Mouse (Mus musculus) small intestine, adult 2 months (tissue): ENCODE measurements around the gene Cmc1. TPM values are rescaled to one million over a fixed set of nuclear protein-coding genes. Genes with fewer than 3 reads are reported as not detected.

Experiments used
- H3K27ac ChIP-seq: fragments of 200-500 bp; 2 replicates; pipeline ENCODE4 v1.5.1; 2012; ENCODE audit warnings: low read depth, low read length, control low read depth, inconsistent platforms; ENCODE audit not compliant: insufficient read depth
- H3K27me3 ChIP-seq: fragments of 200-500 bp; 2 replicates; pipeline ENCODE4 v1.6.1; 2012; ENCODE audit warnings: mild to moderate bottlenecking, moderate library complexity, low read length, inconsistent platforms; ENCODE audit not compliant: control insufficient read depth, insufficient read depth
- H3K36me3 ChIP-seq: fragments of 200-500 bp; 2 replicates; pipeline ENCODE4 v1.6.1; 2012; ENCODE audit warnings: mild to moderate bottlenecking, low read length, control low read depth, inconsistent platforms; ENCODE audit not compliant: control insufficient read depth, insufficient read depth
- H3K4me1 ChIP-seq: fragments of 200-500 bp; 2 replicates; pipeline ENCODE4 v1.6.1; 2012; ENCODE audit warnings: low read length, inconsistent platforms, mixed read lengths; ENCODE audit not compliant: control insufficient read depth, insufficient read depth, insufficient read length
- H3K4me3 ChIP-seq: fragments of 200-500 bp; 2 replicates; pipeline ENCODE4 v1.5.1; 2012; ENCODE audit warnings: low read depth, mild to moderate bottlenecking, control low read depth, inconsistent platforms, low read length, moderate library complexity
- CTCF ChIP-seq: fragments of 200-500 bp; IDR thresholded peaks from 2 replicates; pipeline ENCODE4 v1.5.1; 2012; ENCODE audit warnings: low read depth, mild to moderate bottlenecking, control low read depth, inconsistent platforms, low read length, moderate library complexity, mixed read lengths; ENCODE audit not compliant: insufficient replicate concordance, insufficient read length; ENCODE audit errors: extremely low read depth
- POLR2A ChIP-seq: fragments of 200-500 bp; IDR thresholded peaks from 2 replicates; pipeline ENCODE4 v1.6.1; 2012; ENCODE audit warnings: low read depth, mild to moderate bottlenecking, control low read depth, inconsistent platforms, low read length, moderate library complexity
- WGBS: fragments of 180-500 bp; shearing (Covaris S2); methylation state at CpG from one replicate; pipeline ENCODE4 v1.1.7; 2018; 5-methylcytosine and 5-hydroxymethylcytosine counted together
- polyA plus RNA-seq: library from polyadenylated mRNA; depleted of rRNA; stranded (reverse); fragments of >200 nt; gene quantifications from 2 replicates; pipeline ENCODE4 v1.2.3, GENCODE M21; 2012; rRNA removed

Gene Cmc1
- polyA plus RNA-seq, 1 experiment, result 0.39 TPM

- H3K4me1 ChIP-seq, result no peaks in the 10 kb centered on the region
- H3K4me3 ChIP-seq, result no peak overlapping the region
- H3K27ac ChIP-seq, result no peak overlapping the region
- WGBS, result 51% methylated on average over 2 of the region's 2 CpGs
- H3K36me3 ChIP-seq, result no peaks in the 10 kb centered on the region
- TF ChIP-seq POLR2A (no peak), CTCF (no peak)
- H3K27me3 ChIP-seq, result no peaks in the 10 kb centered on the region
Measured at GRCm38 (mm10) chr9:118031694-118032093, 118.3 kb downstream of the Cmc1 start.

- no peaks in the 10 kb centered on the region for H3K36me3 ChIP-seq
- H3K4me1 ChIP-seq, result no peaks in the 10 kb centered on the region
- no peaks in the 10 kb centered on the region for H3K27me3 ChIP-seq
- TF ChIP-seq CTCF (no peak), POLR2A (no peak)
- WGBS, result 37% methylated on average over 1 of the region's 1 CpGs
- H3K27ac ChIP-seq, result no peak overlapping the region
- no peak overlapping the region for H3K4me3 ChIP-seq
Measured at GRCm38 (mm10) chr9:118030252-118030651, 119.7 kb downstream of the Cmc1 start.

GRCm38 (mm10) chr9:118029490-118029889 is 120.5 kb downstream of the Cmc1 start:
- Histone ChIP-seq H3K27me3 (no peaks in the 10 kb centered on the region), H3K4me3 (no peak overlapping the region), H3K27ac (no peak overlapping the region), H3K4me1 (no peaks in the 10 kb centered on the region), H3K36me3 (no peaks in the 10 kb centered on the region)
- TF ChIP-seq POLR2A (no peak), CTCF (no peak)
- WGBS, result 43% methylated on average over 4 of the region's 4 CpGs

GRCm38 (mm10) chr9:118024966-118025365 is 125.0 kb downstream of the Cmc1 start:
- no peaks in the 10 kb centered on the region for H3K4me1 ChIP-seq
- H3K36me3 ChIP-seq, result no peaks in the 10 kb centered on the region
- 56% methylated on average over 2 of the region's 2 CpGs for WGBS
- H3K4me3 ChIP-seq, result no peak overlapping the region
- H3K27ac ChIP-seq, result no peak overlapping the region
- TF ChIP-seq CTCF (no peak), POLR2A (no peak)
- H3K27me3 ChIP-seq, result no peaks in the 10 kb centered on the region

Other genes starting within 250 kb of the Cmc1 start
- gene Azi2, start 109.7 kb downstream of the Cmc1 start, polyA plus RNA-seq, result 13.1 and 32.7 TPM in 2 replicates